Mouse (Mus musculus) cortical plate, adult 2 months (tissue): Measurements from ENCODE around the gene Hist2h2aa1.
"Not testable (repeated sequence)": the region's sequence is repeated elsewhere in the genome, so short reads cannot be mapped to it uniquely, and the experiment has no call there.

Experiments
- CTCF ChIP-seq: fragments of 200-500 bp; IDR thresholded peaks from 2 replicates; pipeline ENCODE4 v1.5.1; 2011; ENCODE audit warnings: mild to moderate bottlenecking, control low read depth, low read length; ENCODE audit not compliant: insufficient read depth; ENCODE audit errors: extremely low read depth
- POLR2A ChIP-seq: fragments of 200-500 bp; IDR thresholded peaks from 2 replicates; pipeline ENCODE4 v1.6.1; 2011; ENCODE audit warnings: mild to moderate bottlenecking, low read length, control low read depth; ENCODE audit not compliant: insufficient read depth; ENCODE audit errors: extremely low read depth

- not testable (repeated sequence) for TF ChIP-seq CTCF, POLR2A
Observed at GRCm38 (mm10) chr3:96220131-96220764, 25.0 kb upstream of the Hist2h2aa1 start.
